Mouse (Mus musculus) 3T3-L1 (cell line): Measurements from ENCODE around the gene Nt5c3b.
A peak's percentile ranks its signal among the peaks of the same experiment; 100 is the strongest.

Experiments
- DNase-seq: peaks from one replicate; pipeline ENCODE4 v3.0.0-alpha.2; 2015; ENCODE audit warnings: low read depth, low spot score

Gene Nt5c3b

DNA sequence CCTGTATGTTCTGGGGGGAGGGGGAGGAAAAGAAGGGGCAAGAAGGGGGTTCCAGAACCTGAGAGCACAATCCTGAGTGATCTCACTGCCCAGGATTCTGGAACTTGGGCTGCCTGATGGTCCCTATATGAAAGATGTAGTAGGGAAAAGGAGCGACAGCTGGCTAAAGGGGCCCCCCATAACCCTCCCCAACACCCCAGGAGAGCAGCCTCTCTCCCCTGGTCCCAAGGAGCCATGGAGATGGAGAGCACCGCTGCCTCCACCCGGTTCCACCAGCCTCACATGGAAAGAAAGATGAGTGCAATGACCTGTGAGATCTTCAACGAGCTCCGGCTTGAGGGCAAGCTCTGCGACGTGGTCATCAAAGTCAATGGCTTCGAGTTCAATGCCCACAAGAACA, at the start of gene Nt5c3b, which contains the start of gene Klhl10:
Gene Nt5c3b (minus strand): TSS at position 12 of the 400 bp plus-strand sequence.
Gene Klhl10 (plus strand): TSS at position 121 of the 400 bp plus-strand sequence.
- no peak for DNase-seq

GRCm38 (mm10) chr11:100490951-100491350, 49.3 kb upstream of the Nt5c3b start:
- DNase-seq: peak; percentile 21

- DNase-seq: peak; percentile 74
Measured at GRCm38 (mm10) chr11:100485801-100486538, 44.4 kb upstream of the Nt5c3b start.

DNA sequence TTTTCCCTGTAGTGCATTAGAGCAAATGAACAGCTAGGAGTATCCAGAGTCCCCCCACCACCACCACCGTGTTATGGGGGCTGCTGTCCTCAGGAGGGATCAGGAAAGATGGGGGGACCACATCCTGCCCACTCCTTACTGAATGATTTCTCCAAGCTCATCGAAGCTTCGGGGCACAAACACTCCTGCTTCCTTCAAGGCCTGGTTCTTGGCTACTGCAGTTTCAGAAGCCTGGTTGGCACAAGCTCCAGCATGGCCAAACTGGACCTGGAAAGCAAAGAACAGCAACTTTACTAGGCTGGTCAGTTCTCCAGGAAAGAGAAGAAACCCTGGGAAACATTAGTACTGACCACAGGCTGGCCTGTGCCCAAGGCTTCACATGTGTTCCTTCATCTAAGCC, 42.9 kb upstream of the Nt5c3b start:
- DNase-seq: no peak

GRCm38 (mm10) chr11:100479152-100479551, 37.5 kb upstream of the Nt5c3b start:
- no peak for DNase-seq

GRCm38 (mm10) chr11:100476281-100476680, 34.7 kb upstream of the Nt5c3b start:
- no peak for DNase-seq

- DNase-seq: no peak
Measured at GRCm38 (mm10) chr11:100472935-100473295, 31.3 kb upstream of the Nt5c3b start.

DNA sequence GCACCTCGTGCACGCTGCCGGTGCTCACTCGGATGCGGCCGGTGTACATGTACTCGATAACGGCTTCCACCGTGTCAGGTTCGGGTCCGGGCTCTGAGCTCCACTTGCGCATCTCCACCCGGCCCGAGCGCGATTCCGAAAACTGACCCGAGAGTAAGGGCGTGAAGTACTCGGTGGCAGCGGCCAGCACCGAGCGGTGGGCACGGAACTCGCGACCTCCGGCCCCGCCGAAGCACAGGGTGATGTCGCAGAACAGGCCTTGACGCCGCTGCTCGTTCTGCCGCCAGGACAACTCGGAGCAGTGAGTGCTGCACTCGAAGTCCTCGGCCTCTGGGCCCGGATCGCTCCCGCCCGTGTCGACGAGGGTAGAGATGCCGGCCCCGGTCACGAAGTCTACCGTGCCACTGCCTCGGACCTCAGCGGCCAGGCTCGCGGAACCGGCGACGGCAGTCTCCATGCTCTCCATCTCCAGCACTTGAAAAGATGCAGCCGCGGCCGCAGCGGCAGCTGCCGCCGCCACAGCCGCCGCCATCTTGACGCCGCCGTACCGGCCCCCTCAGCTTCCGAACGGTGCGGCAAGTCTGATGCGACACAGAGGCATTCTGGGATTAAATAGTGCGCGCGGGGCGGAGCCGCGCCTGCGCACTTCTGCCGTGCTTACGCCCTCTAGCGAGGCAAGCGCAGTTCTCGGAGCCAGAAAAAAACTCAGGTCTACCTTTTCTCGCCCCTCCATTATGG, 30.8 kb upstream of the Nt5c3b start, which contains the start of gene Klhl11:
Gene Klhl11 (minus strand): TSS at position 545 of the 738 bp plus-strand sequence.
- peak; percentile 89 for DNase-seq

DNA sequence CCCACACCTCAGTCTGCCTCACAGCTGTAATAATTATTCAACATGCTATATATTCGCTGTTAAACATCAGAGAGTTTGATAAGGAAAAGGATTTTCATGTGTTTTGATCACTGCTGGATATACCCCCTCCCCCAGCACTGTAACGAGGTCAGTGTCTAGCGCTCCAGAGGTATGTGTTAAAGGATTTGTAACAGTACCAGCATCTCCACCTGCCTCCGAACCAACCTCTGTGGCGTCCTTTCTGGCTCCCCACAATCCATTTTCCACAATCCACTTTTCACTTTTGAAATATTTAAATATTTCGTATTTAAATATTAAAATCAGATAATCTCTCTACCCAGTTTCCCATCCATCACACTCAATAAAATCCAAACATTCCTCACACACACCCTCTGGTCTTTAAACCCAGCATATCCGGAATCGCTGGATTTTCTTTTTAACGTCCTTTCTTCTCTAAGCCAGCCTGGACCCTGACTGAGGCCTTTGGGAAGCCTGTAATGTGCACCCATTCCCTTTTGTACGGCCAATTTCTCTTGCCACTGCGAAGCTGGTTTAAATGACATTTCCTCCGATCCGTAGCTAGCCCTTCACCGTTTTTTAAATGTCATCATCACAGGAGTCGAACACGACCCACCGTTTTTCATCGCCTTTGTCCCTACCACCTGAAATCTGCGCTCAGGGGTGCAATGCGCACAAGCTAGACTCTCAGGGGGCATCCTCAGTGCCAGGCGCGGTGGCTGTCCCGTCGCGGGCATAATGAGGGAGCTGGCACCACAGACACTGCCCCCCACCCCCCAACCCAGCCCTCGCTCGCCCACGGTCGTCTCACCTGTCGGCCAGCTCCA, 30.0 kb upstream of the Nt5c3b start:
- peak; percentile 19 for DNase-seq

GRCm38 (mm10) chr11:100465833-100466232, 24.2 kb upstream of the Nt5c3b start:
- DNase-seq: no peak

DNA sequence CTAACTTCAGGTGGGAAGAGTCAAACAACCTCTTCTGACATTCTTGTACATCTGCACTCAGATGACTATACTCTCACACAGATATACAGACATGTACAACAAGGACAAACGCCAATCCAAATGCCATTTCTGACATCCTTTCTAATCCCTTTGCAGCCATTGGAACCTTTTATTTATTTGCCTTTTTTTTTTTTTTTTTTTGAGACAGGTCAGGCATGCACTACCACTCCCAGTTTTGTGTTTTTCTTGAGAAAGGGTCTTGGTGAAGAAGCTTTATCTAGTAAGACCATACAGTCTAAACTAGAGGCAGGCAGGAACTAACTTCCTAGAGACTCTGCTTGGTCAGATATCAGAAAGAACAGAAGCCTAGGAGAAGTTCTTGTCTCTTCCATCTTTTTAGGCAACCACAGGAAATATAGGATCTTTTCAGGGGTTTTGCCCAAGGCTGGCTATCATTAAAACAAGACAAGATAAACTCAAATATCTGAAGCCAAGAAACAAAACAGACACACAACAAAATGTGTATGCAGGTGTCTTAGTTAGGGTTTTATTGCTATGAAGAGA, 23.7 kb upstream of the Nt5c3b start:
- DNase-seq: no peak

DNA sequence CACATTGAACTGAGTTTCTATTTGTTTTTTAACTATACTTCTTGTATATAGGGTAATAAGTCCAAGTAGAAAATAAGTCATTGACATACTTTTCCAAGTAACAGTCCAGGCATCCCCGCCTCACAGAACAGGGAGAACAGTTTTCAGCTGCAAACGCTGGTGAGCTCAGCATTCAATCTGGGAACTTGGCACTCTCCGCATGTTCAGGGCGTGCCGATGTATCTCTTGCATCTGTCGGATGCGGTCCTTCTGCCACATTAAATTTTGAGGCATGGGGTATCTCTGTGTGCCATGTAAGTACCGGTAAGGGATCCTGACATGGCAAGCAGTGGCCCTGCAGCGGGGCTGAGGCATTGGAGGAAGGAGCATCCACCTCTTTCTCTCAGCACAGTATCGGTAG, 21.1 kb upstream of the Nt5c3b start:
- DNase-seq: no peak

DNA sequence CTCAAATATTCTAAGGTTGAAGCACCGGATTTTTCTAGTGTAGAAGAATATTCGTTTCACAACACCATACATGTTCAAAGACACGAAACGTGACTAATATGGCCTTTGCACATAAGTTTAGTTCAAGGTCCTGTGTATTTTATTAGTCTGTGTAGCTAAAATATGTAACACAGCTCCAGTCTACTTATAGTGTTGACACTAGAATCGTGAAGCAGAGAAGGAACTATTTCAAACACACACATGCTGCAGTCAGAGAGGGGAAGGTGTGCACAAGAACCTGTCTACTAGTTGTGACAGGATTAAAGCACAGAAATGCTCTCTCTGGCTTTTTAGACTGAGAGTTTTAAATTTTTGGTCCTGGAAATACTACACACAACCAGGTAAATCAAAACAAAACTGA, 16.1 kb upstream of the Nt5c3b start:
- no peak for DNase-seq

DNA sequence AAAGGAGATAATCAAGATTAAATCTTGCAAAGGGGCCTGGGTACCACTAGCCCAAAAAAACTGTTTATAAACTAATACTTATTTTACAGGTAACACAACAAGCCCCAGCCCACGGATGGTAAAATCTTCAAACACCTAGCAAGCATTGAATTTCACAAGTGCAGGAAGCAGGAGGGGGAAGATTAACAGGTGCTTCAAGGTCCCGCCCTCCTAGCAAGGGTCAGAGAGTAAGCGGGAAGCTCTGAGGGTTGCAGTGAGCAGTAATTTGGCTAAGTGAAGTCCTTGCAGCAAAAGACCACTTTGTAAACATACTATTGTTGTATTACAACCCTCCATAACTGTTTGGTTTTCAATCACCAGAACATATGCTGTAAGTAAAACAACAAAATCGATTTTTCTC, 15.6 kb upstream of the Nt5c3b start:
- DNase-seq: no peak

- DNase-seq: no peak
Measured at GRCm38 (mm10) chr11:100442625-100443024, 1.0 kb upstream of the Nt5c3b start.

DNA sequence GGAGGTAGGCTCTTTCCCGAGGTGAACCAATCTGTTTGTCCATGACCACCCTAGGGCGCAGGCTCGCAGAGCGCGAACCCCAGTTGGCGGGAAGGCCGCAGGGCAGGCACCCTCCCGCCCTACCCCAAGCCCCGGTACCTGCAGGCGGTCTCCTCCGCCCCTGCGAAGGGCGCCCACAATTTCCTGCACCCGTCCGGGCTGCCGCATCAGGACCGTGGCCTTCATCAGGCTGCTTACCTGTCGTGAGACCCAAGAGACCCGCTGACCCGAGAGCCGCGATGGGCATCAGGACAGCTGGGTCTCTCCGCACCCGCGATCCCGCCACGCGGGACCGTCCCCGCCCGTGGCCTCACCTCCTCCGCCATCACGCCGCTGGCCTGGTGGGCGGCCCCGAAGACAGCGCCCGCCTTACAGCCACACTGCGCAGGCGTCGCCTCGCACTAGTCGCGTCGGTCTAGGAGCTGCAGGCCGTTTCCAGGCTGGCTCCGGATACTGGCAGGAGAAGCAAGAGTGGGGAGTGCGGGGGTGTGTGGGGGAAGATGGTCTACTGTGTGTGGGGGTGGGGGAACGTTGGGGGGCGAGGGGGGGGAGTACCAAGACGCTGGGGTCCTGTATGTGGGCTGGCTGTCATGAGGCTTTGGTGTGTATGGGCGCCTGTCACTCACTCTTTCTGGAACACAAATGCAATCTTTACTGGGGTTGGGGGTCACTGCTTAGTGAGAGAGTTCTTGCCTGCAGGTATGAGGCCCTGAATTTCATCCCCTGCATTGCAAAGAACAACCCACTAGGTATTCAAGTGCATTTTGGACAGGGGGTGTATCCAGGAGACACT, 701 bp downstream of the Nt5c3b start:
- peak; percentile 79 for DNase-seq

- no peak for DNase-seq
Measured at GRCm38 (mm10) chr11:100437901-100438300, 3.7 kb downstream of the Nt5c3b start.

GRCm38 (mm10) chr11:100435678-100436246, 5.8 kb downstream of the Nt5c3b start:
- no peak for DNase-seq

- DNase-seq: no peak
Measured at GRCm38 (mm10) chr11:100432002-100432401, 9.6 kb downstream of the Nt5c3b start.

DNA sequence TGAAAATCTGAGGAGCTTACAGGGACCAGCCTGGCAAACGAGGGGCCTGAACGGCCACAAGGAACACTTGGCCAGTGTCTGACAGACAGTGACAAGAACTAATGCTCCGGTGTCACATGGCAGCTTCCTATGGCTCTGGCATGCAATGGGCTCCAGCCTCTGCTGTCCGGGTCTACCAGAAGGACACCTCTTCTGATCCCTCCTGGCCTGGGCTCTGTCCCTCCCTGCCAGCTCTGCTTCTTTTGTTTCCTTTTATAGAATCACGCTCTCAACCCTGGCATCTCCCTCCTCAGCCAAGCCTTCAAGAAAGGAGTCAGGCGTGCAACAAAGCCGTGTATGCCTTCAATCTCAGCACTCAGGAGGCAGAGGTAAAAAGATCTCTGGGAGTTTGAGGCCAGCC, 11.6 kb downstream of the Nt5c3b start:
- DNase-seq: no peak
